Mouse (Mus musculus): ENCODE measurements around the gene Ift57.

Gene Ift57

DNA sequence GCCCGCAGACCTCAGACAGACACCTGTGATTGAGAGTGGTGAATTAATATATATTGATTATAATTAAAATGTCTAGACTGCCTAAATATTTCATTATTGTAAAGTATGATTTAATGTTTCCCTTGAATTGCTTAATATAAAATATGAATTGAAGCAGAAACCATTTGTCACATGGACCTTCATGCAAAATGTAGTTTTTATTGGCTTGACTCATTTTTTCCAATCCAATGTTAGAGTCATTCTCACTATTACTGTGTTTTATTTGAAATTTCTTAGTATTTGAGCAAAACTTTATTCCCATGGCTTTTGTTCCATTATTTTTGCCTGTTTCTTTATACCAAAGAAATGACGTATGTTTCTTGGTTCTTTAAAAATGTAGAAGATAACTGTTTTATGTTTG is 48.3 kb downstream of the Ift57 start:
- in situ Hi-C loops (cut with MboI; ENCODE audit: unreplicated experiment in 2 of 2): no loop called here

DNA sequence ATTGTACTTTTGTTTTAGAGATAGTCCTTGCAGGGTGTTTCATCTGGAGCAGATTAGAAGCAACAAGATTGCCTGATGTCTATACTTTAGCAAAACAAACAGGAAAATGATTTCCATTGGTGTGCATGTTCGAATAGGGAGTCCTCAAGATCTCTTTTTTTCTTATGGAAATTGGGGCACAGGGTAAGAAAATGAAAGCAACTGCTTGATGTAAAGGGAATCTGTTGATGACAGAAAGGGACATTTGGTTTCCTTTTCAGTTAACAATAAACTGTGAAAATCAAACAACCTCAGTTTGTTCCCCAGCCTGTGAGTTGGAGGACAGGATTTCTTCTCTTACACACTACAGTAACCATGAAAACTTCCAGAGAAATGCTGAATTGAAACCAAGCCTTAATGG is 53.9 kb downstream of the Ift57 start:
- in situ Hi-C loops (cut with MboI; ENCODE audit: unreplicated experiment in 2 of 2): loop anchor here in 1 of 2 experiments (10.0 to 25.0 kb wide), 2 partner anchors 218 to 984 kb away; no protein-coding TSS in a partner anchor

DNA sequence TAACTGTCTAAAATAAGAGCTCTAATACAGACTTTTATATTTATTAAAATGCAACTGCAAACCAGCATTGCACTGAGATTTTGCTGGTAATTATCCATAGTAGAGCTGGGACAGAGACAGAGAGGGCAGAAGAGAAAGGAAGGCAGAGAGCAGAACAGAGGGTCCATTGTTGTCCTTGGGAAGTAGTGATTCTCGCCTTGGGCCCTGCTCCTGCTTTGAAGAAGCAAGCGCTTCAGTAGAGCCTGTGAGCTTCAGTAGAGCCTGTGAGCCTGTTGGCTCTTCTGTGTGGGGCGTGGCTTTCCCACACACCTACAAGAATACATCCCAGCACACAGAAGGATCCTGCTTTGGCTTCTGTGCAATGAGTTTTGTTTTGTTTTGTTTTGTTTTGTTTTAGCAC is 54.3 kb downstream of the Ift57 start:
- in situ Hi-C loops (cut with MboI; ENCODE audit: unreplicated experiment in 2 of 2): loop anchor here in 1 of 2 experiments (10.0 to 25.0 kb wide), 2 partner anchors 219 to 984 kb away; no protein-coding TSS in a partner anchor

DNA sequence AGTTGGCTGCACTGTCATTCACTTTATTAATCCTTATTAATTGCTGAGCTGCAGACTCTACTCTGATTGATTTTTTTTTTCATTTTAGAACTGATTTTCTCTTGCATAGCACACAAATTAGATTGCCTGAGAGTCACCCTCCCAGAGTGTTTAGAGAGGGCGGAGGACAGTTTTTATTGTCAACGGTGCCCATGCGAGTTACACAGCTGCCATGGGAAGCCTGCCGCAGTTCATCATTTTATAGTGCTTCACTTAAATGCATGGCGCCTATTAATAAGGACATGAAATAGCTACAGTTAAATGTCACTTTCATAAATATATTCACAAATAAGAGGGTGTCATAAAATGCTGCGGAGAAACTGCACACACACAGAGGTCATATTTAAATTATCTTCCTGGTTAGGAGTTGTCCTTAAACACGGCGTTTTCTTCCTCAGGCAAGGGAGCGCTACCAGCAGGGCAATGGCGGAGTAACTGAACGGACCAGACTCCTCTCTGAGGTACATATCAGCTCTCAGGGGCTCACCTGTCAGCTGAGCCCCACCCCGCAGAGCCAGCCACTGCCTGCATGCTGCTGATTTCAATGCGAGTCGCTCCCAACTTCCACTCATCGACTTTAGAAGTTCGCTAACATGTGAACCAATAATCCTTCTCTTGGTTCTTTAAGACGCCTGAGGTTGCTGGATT is 61.6 kb downstream of the Ift57 start:
- in situ Hi-C loops (cut with MboI; ENCODE audit: unreplicated experiment in 2 of 2): loop anchor here (5.0 to 25.0 kb wide), 4 partner anchors 284 to 977 kb away; no protein-coding TSS in a partner anchor

DNA sequence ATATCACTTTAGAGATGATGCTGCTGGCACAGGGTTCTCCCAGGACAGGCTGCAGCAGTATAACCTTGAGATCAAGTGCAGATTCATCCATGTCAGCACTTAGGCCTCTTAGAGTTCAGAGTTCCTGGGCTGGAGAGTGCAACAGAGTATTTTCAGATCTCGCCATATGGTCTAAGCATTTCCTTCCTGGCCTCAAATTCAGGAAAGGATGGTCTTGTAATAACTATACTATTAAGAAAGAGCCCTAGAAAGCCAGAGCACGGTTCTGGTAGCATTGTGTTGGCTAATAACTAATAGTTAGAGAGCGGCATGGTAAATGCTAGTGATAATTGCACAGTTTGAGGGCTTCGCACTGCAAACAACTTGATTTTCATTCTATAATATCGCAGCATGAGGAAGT is 62.9 kb downstream of the Ift57 start:
- in situ Hi-C loops (cut with MboI; ENCODE audit: unreplicated experiment in 2 of 2): loop anchor here (5.0 to 25.0 kb wide), 4 partner anchors 283 to 975 kb away; no protein-coding TSS in a partner anchor

DNA sequence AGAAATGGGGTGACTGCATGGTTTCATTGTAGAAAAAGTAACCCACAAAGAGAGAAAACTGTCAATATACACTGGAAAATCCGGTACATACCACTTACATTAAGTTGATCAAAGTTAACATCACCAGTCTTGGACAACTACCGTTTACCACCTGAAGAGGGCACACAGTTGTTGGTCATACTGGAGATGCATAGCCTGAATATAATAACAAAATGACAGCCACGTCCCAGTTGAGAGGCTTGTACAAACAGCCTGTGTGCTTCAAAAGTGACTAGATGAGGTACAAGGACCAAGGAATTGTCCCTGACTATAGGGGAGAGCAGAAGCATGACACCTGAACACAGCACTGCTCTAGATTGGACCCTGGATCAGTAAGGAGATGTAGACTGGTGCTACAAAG is 67.3 kb downstream of the Ift57 start:
- in situ Hi-C loops (cut with MboI; ENCODE audit: unreplicated experiment in 2 of 2): loop anchor here (5.0 to 25.0 kb wide), 8 partner anchors 69 to 971 kb away; partner anchors contain the start of gene Ift57 (in 1 of the 2)

DNA sequence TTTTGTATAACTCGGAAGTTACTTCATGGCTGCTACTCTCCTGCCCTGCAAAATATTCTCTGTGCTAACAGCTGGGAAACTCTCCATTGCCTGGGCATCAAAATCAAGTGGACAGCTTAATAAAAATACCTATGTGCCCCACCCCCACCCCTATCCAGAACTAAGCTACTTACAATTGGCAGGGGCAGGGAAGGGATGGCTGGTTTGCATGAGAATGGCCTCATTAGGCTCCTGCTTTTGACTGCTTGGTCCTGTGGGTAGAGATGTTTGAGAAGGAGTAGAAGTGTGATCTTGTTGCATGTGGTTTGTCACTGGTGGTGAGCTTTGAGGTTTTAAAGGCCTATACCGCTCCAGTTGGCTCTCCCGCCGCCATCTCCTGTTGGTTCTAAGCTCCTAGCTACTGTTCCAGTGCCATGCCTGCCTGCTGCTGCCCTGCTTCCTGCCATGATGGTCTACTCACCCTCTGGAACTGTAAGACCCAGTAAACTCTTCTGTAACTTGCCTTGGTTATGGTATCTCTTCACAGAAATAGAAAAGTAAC is 69.5 kb downstream of the Ift57 start:
- in situ Hi-C loops (cut with MboI; ENCODE audit: unreplicated experiment in 2 of 2): loop anchor here (5.0 to 25.0 kb wide), 8 partner anchors 71 to 969 kb away; partner anchors contain the start of gene Ift57 (in 1 of the 2)

DNA sequence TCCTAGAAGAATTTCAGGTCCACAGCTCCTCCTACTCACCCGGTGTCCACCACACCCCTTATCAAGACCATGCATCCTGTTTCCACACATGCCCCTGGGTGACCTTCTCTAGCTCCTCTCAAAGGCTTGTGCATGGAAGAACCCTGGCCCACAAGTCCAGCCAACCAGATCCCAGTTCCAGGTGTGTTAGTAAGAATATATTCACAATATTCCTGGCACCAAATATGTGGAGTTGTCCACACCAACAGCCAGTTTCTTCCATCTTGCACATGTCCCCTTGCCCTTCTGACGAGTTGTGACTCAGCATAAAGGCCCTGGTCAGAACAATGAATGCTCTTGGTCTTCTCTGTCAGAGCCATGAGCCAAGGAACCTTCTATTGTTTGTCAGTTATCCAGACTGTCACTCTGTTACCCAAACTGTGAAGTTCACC is 70.8 kb downstream of the Ift57 start:
- in situ Hi-C loops (cut with MboI; ENCODE audit: unreplicated experiment in 2 of 2): loop anchor here (5.0 to 25.0 kb wide), 9 partner anchors 73 to 967 kb away; partner anchors contain the start of gene Ift57 (in 1 of the 2)

DNA sequence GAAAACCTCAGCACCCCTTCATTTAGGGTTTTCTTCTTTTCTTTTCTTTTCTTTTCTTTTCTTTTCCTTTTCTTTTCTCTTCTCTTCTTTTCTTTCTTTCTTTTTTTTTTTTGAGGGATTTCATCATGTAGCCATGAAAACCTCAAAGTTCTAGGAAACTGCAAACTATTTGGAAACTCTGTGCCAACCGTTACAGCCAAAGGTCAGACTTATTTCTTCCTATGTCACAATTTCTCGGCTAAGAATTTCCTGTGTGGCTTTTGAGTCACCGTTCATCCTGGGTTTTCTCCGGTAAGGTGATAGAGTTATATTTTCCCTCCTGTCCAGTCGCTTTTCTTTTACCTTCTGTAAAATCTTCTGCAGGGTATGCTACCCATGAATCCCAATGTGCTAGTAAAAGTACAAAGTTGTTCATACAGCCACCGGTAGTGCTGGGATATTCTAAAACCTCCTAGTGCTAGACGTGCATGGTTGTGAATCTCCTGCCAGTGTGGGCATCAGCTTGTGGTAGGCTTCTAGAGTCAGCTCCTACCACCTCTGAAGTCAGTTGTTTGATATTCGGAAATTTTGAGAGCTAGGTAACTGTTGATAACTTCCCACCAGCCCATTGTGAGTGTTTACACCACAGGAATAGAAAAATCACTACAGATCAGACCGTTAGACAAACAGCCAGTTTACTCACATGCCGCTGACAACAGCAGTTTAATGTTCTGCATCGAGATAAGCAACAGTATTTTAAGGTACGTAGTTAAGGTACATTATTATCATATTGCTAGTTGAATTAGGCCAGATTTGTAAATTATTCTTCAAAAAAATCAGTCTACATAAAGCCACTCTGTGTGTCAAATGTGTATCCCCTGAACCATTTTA is 71.5 kb downstream of the Ift57 start:
- in situ Hi-C loops (cut with MboI; ENCODE audit: unreplicated experiment in 2 of 2): loop anchor here (5.0 to 25.0 kb wide), 3 partner anchors 82 to 967 kb away; no protein-coding TSS in a partner anchor

DNA sequence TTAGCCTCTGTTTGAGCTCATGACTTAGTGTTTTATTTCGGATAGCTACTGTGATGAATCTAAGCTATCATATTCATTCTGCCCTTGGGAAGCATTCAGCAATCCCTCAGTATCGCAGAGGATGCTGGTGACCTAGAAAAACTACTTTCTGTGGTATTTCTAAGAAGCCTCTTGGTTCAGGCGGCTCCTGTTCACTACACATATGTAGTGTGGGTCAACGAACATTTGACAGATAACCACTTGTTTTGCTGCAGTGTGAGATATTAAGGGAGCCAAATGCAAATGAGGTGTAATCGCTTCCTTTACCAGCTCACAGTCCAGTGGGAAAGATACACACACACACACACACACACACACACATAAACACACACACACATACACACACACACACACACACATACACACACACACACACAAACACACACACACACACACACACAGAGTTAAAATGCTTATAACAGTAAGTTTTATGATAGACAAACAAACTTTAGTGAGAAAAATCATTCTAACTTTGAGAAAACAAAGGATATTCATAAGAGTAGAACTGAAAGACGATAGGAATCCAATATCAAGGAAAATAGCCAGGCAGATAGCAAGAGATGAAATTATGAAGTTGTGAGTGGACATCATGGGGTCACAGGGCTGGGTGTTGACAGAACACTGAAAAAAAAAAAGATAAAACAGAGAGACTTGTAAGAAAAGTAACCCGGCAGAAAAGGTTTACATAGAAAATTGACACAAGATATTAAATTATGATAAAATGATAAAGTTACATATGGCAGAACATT is 72.8 kb downstream of the Ift57 start:
- in situ Hi-C loops (cut with MboI; ENCODE audit: unreplicated experiment in 2 of 2): loop anchor here (5.0 to 25.0 kb wide), 3 partner anchors 80 to 965 kb away; no protein-coding TSS in a partner anchor

DNA sequence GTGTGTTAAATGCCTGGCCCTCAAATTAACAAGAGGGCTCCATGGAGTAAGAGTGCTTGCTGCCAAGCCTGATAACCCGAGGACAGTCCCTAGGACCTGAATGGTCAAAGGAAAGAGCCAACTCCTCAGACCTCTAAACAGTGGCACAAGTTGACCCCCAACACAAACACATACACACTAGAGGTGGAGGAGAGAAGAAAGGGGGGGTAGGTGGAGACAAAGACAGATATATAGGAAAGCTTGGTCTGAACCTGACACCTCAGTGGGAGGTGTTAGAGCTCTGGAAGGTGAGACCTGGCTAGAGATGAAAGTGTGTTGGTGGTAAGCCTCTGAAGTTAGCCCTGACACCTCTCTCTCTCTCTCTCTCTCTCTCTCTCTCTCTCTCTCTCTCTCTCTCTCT is 73.5 kb downstream of the Ift57 start:
- in situ Hi-C loops (cut with MboI; ENCODE audit: unreplicated experiment in 2 of 2): loop anchor here (5.0 to 25.0 kb wide), 3 partner anchors 80 to 965 kb away; no protein-coding TSS in a partner anchor

DNA sequence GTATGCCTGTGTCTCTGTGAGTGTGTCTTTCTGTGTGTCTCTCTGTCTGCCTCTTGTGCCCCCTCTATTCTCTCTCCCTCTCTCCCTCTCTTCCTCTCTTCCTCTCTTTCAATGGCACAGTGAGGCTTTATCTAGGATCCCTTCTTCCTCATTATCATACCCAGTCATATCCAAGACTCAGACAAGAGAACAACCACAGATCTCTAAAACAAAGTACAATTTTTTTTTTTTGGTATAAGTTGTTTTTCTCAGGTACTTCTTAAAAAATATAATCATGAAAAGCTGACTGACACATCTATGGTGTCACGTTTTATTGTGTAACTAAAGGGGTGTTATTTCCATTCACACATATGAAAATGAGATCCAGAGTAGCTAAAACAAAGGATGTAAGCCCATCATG is 74.0 kb downstream of the Ift57 start:
- in situ Hi-C loops (cut with MboI; ENCODE audit: unreplicated experiment in 2 of 2): loop anchor here (5.0 to 25.0 kb wide), 3 partner anchors 79 to 964 kb away; no protein-coding TSS in a partner anchor

DNA sequence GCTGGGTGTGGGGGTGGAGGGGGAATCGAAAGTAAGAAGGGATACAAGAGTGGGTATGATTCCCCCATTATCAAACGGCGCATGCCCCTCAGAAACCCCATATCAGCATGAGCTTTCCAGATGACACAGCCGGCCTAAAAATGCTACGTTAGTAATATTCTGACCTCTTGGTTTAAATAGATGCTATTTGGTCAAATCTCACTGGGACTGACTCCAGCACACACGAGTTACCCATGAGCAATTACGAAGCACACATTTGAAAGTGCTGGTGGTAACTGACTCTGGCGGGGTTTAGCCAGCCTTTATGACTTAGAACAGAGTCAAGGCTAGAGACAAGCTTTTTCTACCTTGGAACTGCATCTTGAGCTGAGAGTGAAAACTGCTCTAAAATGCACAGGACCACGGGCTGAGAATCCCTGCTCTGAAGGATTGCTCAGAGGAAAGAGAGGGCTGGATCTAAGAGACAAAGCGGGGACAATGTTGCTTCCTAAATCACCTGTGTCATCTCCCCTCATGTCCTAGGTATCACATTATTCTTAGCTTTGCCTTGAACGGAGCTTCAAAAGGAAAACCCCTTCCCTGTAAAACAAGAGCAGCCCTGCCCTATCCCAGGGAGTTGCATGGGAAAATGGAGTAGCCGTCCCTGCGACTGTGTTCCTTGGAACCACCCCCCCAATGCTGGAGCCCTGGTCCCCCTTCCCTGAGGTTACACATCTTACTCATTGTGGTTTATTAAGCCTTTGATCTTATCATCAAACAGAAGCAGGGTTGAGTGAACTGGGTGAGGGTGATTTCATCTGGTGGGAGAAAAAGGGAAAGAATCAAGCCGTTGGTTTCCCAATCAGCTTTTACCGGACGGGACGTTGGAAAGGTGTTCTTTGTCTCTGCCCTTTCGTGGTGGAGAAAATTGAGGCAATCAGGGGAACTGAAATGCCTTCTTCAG is 75.3 kb downstream of the Ift57 start:
- in situ Hi-C loops (cut with MboI; ENCODE audit: unreplicated experiment in 2 of 2): loop anchor here (5.0 to 25.0 kb wide), 3 partner anchors 78 to 963 kb away; no protein-coding TSS in a partner anchor

DNA sequence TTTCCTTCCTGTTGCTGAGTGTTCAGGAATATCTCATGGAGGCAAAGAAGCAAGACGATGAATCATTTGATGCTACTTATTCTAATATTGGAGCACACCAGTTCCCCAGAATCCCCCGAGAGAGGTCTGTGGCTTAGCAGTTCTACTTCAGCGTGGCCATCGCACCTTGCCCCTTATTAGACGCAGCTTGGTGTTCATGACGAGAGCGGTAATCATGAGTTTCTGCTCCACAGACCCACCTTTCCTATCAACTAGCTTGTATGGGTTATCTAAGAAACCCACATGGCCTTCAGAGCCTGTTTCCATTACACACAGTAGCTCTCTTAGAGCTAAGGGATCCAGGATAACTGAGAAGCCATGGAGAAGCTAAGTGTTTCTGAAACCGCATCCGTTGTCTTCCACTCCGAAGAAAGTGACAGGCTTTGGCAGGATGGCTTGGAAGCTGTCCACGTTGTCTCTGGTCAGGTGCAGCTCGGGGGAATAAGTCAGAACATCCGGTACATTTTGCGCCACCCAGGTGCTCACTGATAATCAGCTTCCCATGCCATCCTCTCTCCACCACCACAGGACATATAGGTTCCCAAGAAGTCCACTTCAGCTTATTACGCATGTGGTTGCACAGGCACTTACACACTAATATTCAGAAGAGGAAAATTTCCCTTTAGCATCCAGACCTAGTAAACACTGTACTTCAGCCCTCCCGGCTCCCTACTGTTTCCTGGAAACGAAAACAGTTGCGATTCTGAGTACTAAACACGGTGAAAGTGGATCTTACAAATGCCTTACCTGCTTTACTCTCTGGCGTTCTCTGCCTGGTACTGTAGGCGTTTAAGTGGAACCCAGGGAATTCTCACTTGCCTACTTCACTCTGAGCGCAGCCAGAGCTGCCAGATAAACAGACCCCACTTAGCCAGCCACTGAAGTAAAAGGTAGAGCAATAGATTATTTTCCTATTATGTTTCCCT is 76.3 kb downstream of the Ift57 start:
- in situ Hi-C loops (cut with MboI; ENCODE audit: unreplicated experiment in 2 of 2): loop anchor here in 1 of 2 experiments (10.0 kb wide), 1 partner anchor 960 kb away; no protein-coding TSS in a partner anchor

DNA sequence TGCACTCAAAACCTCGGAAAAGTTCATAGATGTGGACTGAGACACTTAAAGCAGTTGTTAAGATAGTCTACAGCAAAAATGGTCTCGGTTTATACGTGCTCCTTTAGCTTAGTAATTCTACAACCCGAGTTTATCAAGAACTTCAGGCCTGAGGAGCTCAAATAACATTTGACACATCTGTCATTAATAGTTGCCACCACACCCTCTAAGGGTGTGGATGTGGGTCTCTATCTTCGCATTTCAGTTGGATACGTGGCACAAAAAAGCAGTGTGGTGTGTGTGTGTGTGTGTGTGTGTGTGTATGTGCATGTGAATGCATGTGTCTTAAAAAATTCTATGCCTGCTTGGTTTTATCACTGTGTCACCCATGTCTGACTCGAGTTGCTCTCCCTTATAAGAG is 77.9 kb downstream of the Ift57 start:
- in situ Hi-C loops (cut with MboI; ENCODE audit: unreplicated experiment in 2 of 2): loop anchor here in 1 of 2 experiments (10.0 kb wide), 1 partner anchor 958 kb away; no protein-coding TSS in a partner anchor

DNA sequence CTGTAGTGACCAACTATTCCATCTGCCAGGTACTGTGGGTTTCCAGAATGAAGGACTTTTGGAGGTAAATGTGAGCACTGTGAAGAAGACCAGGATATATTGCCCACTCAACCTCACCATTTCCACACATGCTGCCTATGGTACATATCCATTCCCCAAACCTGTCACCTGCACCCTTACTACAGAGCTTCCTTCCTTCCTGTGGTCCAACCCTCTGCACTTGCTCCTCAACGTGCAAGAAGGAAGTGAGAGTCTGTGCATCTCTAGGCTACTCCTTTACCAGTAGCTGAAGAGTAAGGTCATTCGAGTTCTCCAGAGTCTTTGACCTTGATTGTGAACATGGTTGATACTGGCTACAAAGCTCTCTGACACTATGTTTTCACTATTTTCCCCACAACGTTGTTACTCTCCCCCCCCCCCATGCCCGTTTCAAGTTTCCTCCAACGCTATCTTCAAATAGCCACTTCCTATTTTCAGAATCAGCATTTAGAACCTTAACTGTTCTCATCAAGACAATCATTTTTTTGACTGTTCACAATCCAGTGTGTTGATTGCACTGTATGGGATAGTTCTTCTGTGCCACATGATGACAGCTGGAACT is 82.6 kb downstream of the Ift57 start:
- in situ Hi-C loops (cut with MboI; ENCODE audit: unreplicated experiment in 2 of 2): no loop called here

DNA sequence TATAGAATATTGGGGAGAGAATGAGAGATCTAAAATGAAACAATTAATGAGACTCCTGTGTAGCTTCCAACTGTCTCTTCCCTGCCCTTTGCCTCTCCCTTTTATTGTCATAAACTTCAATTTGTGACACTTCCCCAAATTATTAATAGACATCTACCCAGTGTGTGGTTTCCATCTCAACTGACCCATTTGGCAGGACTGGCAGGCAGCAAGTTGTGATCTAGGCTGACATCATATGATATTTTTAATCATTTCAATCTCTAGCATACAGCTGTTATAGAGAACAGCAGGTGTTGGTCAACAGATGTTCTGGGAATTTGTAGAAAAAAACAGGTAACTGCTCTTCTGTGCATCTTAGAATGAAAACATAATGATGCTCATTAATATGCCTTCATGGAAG is 84.3 kb downstream of the Ift57 start:
- in situ Hi-C loops (cut with MboI; ENCODE audit: unreplicated experiment in 2 of 2): no loop called here
